Mouse (Mus musculus): ENCODE results near the gene 9430015G10Rik. TPM values are rescaled to one million over a fixed set of nuclear protein-coding genes. Genes with fewer than 3 reads are reported as not detected.

Gene 9430015G10Rik
- polyA plus RNA-seq, 1 experiment from 2014 or later = 32.4 TPM

Other genes with a start within 250 kb of the 9430015G10Rik start
- 0.45 and 0.47 TPM in 2 replicates for gene Tas1r3, start 246.6 kb upstream of the 9430015G10Rik start, polyA plus RNA-seq (2014; fragmentation: Nextera tagmentation; extraction: Ambion mirVana)
- 31.4 and 31.8 TPM in 2 replicates for gene Cptp, start 240.5 kb upstream of the 9430015G10Rik start, polyA plus RNA-seq (2014; fragmentation: Nextera tagmentation; extraction: Ambion mirVana)
- gene Ints11, start 240.4 kb upstream of the 9430015G10Rik start, polyA plus RNA-seq (2014; fragmentation: Nextera tagmentation; extraction: Ambion mirVana) = 74.9 and 75.8 TPM in 2 replicates
- 53.4 and 57.4 TPM in 2 replicates for gene Pusl1, start 218.2 kb upstream of the 9430015G10Rik start, polyA plus RNA-seq (2014; fragmentation: Nextera tagmentation; extraction: Ambion mirVana)
- gene Acap3, start 218.2 kb upstream of the 9430015G10Rik start, polyA plus RNA-seq (2014; fragmentation: Nextera tagmentation; extraction: Ambion mirVana) = 67.8 and 76.7 TPM in 2 replicates
- gene Ube2j2, start 166.2 kb upstream of the 9430015G10Rik start, polyA plus RNA-seq (2014; fragmentation: Nextera tagmentation; extraction: Ambion mirVana) = 123 and 124 TPM in 2 replicates
- gene C1qtnf12, start 147.7 kb upstream of the 9430015G10Rik start, polyA plus RNA-seq (2014; fragmentation: Nextera tagmentation; extraction: Ambion mirVana) = 10.5 and 11.5 TPM in 2 replicates
- 37.4 and 38.1 TPM in 2 replicates for gene B3galt6, start 117.3 kb upstream of the 9430015G10Rik start, polyA plus RNA-seq (2014; fragmentation: Nextera tagmentation; extraction: Ambion mirVana)
- gene Sdf4, start 117.1 kb upstream of the 9430015G10Rik start, polyA plus RNA-seq (2014; fragmentation: Nextera tagmentation; extraction: Ambion mirVana) = 123 and 125 TPM in 2 replicates
- 0.20 and 0.70 TPM in 2 replicates for gene Tnfrsf4, start 96.1 kb upstream of the 9430015G10Rik start, polyA plus RNA-seq (2014; fragmentation: Nextera tagmentation; extraction: Ambion mirVana)
- 1.5 and 2.7 TPM in 2 replicates for gene Tnfrsf18, start 83.8 kb upstream of the 9430015G10Rik start, polyA plus RNA-seq (2014; fragmentation: Nextera tagmentation; extraction: Ambion mirVana)
- not detected in 2 replicates for gene Ttll10, start 50.6 kb upstream of the 9430015G10Rik start, polyA plus RNA-seq (2014; fragmentation: Nextera tagmentation; extraction: Ambion mirVana)
- 0.61 and 0.64 TPM in 2 replicates for gene Rnf223, start 20.5 kb downstream of the 9430015G10Rik start, polyA plus RNA-seq (2014; fragmentation: Nextera tagmentation; extraction: Ambion mirVana)
- gene Agrn, start 87.5 kb downstream of the 9430015G10Rik start, polyA plus RNA-seq (2014; fragmentation: Nextera tagmentation; extraction: Ambion mirVana) = 100 and 136 TPM in 2 replicates
- 0.50 and 1.2 TPM in 2 replicates for gene Isg15, start 90.8 kb downstream of the 9430015G10Rik start, polyA plus RNA-seq (2014; fragmentation: Nextera tagmentation; extraction: Ambion mirVana)
- gene AW011738, start 93.3 kb downstream of the 9430015G10Rik start, polyA plus RNA-seq (2014; fragmentation: Nextera tagmentation; extraction: Ambion mirVana) = 1.8 TPM in 2 replicates
- 2.2 and 2.9 TPM in 2 replicates for gene Perm1, start 105.9 kb downstream of the 9430015G10Rik start, polyA plus RNA-seq (2014; fragmentation: Nextera tagmentation; extraction: Ambion mirVana)
- 30.7 and 31.6 TPM in 2 replicates for gene Plekhn1, start 124.9 kb downstream of the 9430015G10Rik start, polyA plus RNA-seq (2014; fragmentation: Nextera tagmentation; extraction: Ambion mirVana)
- gene Noc2l, start 126.0 kb downstream of the 9430015G10Rik start, polyA plus RNA-seq (2014; fragmentation: Nextera tagmentation; extraction: Ambion mirVana) = 50.1 and 53.2 TPM in 2 replicates
- 1.9 and 3.1 TPM in 2 replicates for gene Samd11, start 145.7 kb downstream of the 9430015G10Rik start, polyA plus RNA-seq (2014; fragmentation: Nextera tagmentation; extraction: Ambion mirVana)
- gene Vmn2r-ps159, start 221.1 kb downstream of the 9430015G10Rik start, polyA plus RNA-seq (2014; fragmentation: Nextera tagmentation; extraction: Ambion mirVana) = not detected in 2 replicates